Mouse (Mus musculus) erythroid progenitor cell, adult 5-6 weeks (primary cell): ENCODE results near the gene Gas2l3. TPM values are rescaled to one million over a fixed set of nuclear protein-coding genes. Genes with fewer than 3 reads are reported as not detected.

Experiments
- ATAC-seq: replicated peaks from 2 replicates; pipeline ENCODE4 v1.8.0; 2016; ENCODE audit warnings: moderate number of reproducible peaks, mild to moderate bottlenecking, moderate TSS enrichment, inconsistent platforms; ENCODE audit not compliant: poor library complexity, low FRiP score, severe bottlenecking
- total RNA-seq, 2 experiments: library from RNA; stranded (forward) in 1 of 2; stranded (reverse) in 1 of 2; fragments of 150-400 nt in 1 of 2; fragments of 186-747, 209-891 nt in 1 of 2; gene quantifications; 2 replicates each; pipeline versions ENCODE4 v1.2.3 to v1.2.4; 2015 to 2017; ENCODE audit warnings: low replicate concordance in 2 of 2

Gas2l3 gene
- total RNA-seq, 2 experiments from 2014 or later = 53.2 to 110 TPM

DNA sequence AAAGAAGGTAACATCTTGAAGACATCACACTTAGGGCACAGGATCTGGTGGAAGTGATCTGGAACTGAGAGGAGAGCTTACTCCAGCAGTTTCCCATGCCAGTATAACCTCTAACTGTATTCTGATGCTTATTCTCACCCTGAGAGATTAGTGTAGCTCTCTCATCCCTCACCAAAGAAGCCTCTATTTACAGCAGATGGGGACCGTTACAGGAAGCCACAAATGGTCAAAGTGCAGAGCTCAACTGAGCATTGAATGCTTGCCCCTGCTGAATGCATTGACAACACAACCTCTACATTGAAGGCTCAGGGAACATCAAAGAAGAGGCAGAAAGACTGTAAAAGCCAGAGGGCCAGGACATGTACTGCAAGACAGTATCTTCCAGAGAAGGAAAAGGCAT is 36.2 kb downstream of the Gas2l3 start:
- ATAC-seq = 0 out of 2 replicates have a peak, but pooled peaks have one; percentile 30

DNA sequence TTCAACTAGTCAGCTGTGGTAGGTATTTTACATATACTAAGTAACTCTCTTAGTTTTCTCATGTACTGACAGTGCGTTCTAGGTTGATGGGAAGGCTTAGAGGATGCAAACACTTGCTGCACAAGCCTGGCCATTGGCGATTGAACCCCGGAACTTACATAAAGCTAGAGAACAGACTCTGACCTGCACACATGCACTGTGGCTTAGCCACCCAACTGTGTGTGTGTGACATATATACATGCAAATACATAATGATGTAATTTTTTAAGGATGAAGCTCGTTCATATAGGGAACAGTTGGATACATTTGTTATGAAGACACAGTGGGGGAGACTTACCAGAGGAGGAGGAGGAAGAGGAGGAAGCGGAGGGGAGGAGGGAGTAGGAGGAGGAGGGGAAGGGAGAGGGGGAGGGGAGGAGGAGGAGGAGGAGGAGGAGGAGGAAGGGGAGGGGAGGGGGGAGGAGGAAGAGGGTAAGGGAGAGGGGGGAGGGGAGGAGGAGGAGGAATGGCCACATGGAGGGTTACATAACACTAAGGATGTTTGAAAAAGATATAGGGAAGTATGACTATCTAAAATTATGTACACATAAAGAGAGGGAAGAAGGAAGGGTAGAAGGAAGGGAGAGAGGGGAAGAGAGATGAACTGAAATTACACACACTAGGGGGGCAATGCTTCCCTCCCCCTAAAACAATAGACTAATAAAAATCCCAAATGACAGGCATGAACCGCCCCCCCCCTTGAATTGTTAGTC is 36.9 kb downstream of the Gas2l3 start:
- no peak for ATAC-seq

DNA sequence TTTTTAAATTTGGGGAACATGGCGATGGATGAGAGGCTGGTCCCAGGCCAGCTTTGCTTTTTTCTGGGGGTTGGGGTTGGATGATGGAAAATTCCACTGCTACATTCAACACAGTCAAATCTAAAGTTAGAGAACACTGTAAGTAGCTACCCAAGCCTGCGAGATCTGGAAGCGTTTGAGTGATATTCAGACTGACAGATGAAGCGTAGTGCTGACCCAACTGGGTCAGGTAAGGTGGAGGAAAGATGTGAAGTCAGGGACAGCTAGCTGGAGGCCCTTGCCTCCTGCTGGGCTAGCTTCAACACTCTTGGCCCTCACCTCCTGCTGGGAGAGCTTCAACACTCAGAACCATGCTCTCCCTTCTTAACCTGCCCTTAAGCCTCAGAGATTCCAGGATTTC is 38.8 kb downstream of the Gas2l3 start:
- ATAC-seq = no peak

- no peak for ATAC-seq
Measured at GRCm38 (mm10) chr10:89400674-89401336, 43.0 kb downstream of the Gas2l3 start.

DNA sequence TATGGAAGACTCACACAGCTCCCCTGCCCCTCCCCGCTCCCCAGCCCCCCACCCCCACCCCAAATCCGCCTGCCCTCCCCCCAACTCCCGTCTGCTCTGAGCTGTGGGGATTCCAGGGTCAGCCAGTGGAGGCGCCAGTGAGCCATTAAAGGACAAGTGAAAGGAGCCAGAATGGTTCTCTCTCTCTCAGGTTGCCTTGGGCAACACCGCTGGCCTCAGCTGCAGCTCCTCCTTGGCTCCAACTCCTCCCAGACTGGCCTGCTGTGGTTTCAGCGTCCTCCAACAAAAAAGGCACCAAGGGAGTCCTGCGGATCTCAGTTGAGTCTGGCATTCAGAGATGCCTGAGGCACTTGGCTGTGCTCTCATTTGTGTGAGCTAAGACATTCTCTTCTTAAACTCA is 47.9 kb downstream of the Gas2l3 start:
- ATAC-seq = peak; percentile 46

DNA sequence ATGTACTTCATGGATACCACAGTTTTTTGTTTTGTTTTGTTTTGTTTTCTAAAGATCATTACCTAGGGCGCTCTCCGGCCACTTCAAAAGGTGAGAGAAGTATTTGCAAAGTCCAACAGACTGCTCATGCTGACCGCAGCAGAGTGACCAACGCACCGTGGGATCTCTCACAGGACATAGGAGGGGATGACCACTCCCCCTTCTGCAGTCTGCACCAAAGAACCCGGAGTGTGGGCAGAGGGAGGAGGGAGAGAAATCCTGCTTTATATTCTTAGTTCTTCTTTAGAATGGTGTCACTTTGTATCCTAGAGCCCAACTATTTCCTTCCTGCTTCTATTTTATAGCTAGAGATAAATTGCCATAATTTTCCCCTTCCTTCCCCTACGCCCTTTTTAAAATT is 48.4 kb downstream of the Gas2l3 start:
- no peak for ATAC-seq

DNA sequence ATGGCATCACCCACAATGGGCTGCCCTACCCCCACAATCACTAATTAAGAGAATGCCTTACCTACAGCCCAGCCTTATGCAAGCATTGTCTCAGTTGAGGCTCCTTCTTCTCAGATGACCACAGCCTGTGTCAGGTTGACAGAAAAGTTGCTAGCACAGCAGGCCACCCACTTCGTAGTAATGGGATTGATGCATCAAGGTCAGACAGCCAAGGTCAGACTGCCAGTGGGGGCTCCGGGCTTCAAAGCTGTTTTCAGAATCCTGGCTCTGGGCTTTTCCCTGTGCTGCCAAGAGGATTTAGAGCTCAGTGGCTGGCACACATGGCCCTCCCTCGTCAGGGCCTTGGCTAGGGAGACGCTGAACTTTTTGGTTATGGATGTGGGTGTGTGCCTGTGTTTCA is 51.1 kb downstream of the Gas2l3 start:
- ATAC-seq = no peak

GRCm38 (mm10) chr10:89391571-89392163 is 52.1 kb downstream of the Gas2l3 start:
- ATAC-seq = no peak

GRCm38 (mm10) chr10:89386461-89386860 is 57.3 kb downstream of the Gas2l3 start:
- no peak for ATAC-seq

DNA sequence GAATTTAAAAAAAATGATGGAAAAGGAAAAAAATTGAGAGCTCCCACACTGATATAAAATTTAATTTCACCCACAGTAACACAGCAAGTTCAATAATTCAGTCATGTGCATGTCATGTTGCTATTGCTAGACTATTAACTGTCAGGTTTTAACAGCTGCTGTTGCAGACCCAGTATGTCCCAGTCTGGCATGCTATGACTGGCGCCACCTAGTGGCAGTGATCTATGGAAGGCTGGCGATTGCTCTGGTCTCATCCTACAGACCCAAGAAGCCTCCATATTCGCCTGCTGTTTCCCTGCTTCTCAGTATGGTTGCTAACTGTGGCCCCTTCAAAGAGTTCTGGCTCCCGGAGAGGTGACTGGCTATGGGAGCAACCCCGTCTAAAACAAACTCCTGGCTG is 60.3 kb downstream of the Gas2l3 start:
- peak; percentile 65 for ATAC-seq

DNA sequence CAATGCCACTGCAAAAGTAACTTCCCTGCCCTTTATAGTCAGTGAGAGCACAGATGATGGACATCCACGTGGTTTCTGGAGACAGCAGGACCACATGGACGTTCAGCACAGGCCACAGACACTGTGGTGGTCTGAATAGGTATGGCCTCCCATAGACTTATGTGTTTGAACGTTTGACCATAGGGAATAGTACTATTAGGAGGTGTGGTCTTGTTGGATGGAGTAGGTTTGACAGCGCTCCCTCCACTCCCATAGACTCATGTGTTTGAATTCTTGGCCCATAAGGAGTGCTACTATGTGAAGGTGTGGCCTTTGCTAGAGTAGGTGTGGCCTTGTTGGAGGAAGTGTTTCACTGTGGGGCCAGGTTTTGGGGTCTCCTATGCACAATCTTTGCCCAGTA is 66.0 kb downstream of the Gas2l3 start:
- ATAC-seq = no peak

GRCm38 (mm10) chr10:89370051-89370450 is 73.7 kb downstream of the Gas2l3 start:
- ATAC-seq = no peak

GRCm38 (mm10) chr10:89358933-89359332 is 84.8 kb downstream of the Gas2l3 start:
- ATAC-seq = no peak

Other genes with a start within 250 kb of the Gas2l3 start
- gene Ano4, start 99.2 kb downstream of the Gas2l3 start, total RNA-seq (2015; ENCODE audit: low replicate concordance) = not detected in 2 replicates
- gene Ano4, start 99.2 kb downstream of the Gas2l3 start, total RNA-seq (2017; ENCODE audit: low replicate concordance) = not detected in 2 replicates
- not detected in 2 replicates for gene Nr1h4, start 89.6 kb upstream of the Gas2l3 start, total RNA-seq (2015; ENCODE audit: low replicate concordance)
- gene Nr1h4, start 89.6 kb upstream of the Gas2l3 start, total RNA-seq (2017; ENCODE audit: low replicate concordance) = not detected in 2 replicates
- not detected in 2 replicates for gene Slc17a8, start 177.3 kb upstream of the Gas2l3 start, total RNA-seq (2015; ENCODE audit: low replicate concordance)
- gene Slc17a8, start 177.3 kb upstream of the Gas2l3 start, total RNA-seq (2017; ENCODE audit: low replicate concordance) = not detected in 2 replicates
- 15.1 and 23.9 TPM in 2 replicates for gene Scyl2, start 242.3 kb upstream of the Gas2l3 start, total RNA-seq (2015; ENCODE audit: low replicate concordance)
- gene Scyl2, start 242.3 kb upstream of the Gas2l3 start, total RNA-seq (2017; ENCODE audit: low replicate concordance) = 13.6 and 17.3 TPM in 2 replicates